Mouse (Mus musculus): ENCODE data around the gene Fank1. TPM values are rescaled to one million over a fixed set of nuclear protein-coding genes. Genes with fewer than 3 reads are reported as not detected.

Gene Fank1
- total and polyA plus RNA-seq, 3 experiments = 0.16 to 0.17 TPM; not detected in 1

DNA sequence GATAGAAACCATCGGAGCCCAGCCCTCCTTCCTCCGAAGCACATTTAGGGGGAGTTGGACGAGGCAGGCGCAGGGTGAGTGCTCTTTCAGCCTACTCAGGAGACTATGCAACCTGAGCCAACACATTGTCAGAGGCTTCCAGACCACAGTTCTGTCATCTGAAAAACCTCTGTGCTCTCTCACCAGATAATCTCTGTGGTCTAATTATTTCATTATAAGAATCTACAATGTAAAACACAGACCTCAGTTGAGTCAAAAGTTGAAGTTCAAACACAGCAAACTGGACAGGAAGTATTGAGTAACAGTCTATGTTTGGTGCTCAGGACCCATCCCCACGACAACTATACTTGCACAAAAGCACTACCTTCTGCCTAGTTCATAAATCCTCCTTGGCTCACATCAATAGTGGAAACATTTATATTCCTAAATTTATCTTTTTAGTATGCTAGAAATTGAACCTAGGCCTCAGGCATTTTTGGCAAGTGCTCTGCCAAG is 18.7 kb upstream of the Fank1 start:
- no peaks in the 10 kb centered on the region for H3K9me3 ChIP-seq (replicated peaks; ENCODE audit: low read length)
- no peak overlapping the region for H3K4me2 ChIP-seq (ENCODE audit: insufficient read depth, low read depth, poor library complexity, severe bottlenecking)
- H3K36me3 ChIP-seq (replicated peaks in 1 of 2; ENCODE audit: control insufficient read depth in 1 of 2, insufficient read depth in 1 of 2, low read length in 1 of 2) = peaks cover 0 to 31% of the 10 kb centered on the region in 2 experiments
- H3K79me2 ChIP-seq (replicated peaks; ENCODE audit: control insufficient read depth, extremely low read depth, insufficient read depth, poor library complexity, severe bottlenecking) = no peaks in the 10 kb centered on the region
- H3K4me1 ChIP-seq (ENCODE audit: control insufficient read depth in 1 of 2, insufficient read depth in 2 of 2) = no peaks in the 10 kb centered on the region
- no peak overlapping the region for H3K4me3 ChIP-seq (replicated peaks in 1 of 3; ENCODE audit: low read depth in 2 of 3, low read length in 2 of 3, poor library complexity in 1 of 3)
- in situ Hi-C loops (cut with MboI; ENCODE audit: low pct_ligation_motif_present, low pct_unique_long_range_greater_than_20kb, low sequenced_read_pairs) = no loop called here
- no peak overlapping the region for H3K9ac ChIP-seq (ENCODE audit: insufficient read depth, low read depth)
- DNase-seq (ENCODE audit: extremely low read depth) = no peak
- H3K27ac ChIP-seq (ENCODE audit: insufficient read depth, low read depth) = no peak overlapping the region
- no peaks in the 10 kb centered on the region for H3K27me3 ChIP-seq (replicated peaks)
- dilution Hi-C loops (cut with MboI; ENCODE audit: extremely low pct_ligation_motif_present, extremely low pct_unique_long_range_greater_than_20kb, low sequenced_read_pairs) = no loop called here
- TF ChIP-seq ZC3H11A (IDR thresholded peaks at IDR 0.05; ENCODE audit: low read depth, low read length) (no peak), SMC3 (IDR thresholded peaks at IDR 0.05; ENCODE audit: low read depth, low read length) (no peak), MAX (IDR thresholded peaks at IDR 0.05; ENCODE audit: low read length) (no peak), BHLHE40 (IDR thresholded peaks at IDR 0.05; ENCODE audit: low read depth, low read length) (no peak)

- dilution Hi-C loops (cut with MboI; ENCODE audit: extremely low pct_ligation_motif_present, extremely low pct_unique_long_range_greater_than_20kb, low sequenced_read_pairs) = no loop called here
Observed at GRCm38 (mm10) chr7:133758716-133759115, 17.9 kb upstream of the Fank1 start.

DNA sequence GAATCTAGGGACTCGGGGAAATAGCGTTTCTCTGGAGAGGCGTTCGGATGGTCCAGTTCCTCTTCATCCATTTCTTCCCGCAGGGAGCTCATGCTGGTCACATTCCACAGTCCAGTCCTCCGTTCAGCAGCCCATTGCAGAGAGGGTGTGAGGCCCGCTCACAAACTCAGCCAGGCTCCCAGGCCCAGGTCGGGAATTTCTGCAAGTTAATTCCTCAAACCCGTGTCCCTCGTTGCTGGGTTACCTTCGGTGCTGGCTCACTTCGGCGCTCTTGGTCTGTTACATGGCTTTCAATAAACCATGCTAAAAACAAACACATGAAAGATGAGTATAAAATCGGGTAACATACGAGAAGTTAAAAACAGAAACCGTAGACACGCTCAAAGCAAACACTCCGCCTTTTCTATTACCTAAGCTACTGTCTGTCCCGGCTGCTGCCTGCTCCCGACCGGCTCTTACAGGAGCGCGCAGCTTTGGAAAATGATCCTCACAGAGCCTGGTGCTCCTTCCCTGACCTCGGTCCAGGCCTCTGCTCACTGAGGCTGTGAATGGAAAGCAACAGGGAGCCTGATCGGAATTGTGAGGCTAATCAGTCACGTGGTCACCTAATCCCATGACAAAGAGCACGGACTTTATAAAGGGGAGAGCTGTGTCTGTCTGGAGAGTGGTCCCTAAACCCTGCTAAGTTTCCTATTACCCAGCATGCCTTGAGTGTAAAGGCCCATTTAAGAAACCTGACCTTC is 16.9 kb upstream of the Fank1 start:
- no peaks in the 10 kb centered on the region for H3K79me2 ChIP-seq (replicated peaks; ENCODE audit: control insufficient read depth, extremely low read depth, insufficient read depth, poor library complexity, severe bottlenecking)
- TF ChIP-seq ZMIZ1 (IDR thresholded peaks at IDR 0.05; ENCODE audit: low read depth, low read length) (no peak), POLR2A (IDR thresholded peaks at IDR 0.05; ENCODE audit: low read depth, low read length) (no peak), ZKSCAN1 (IDR thresholded peaks at IDR 0.05; ENCODE audit: borderline replicate concordance, low read depth, low read length) (no peak), GABPA (IDR thresholded peaks at IDR 0.05; ENCODE audit: insufficient replicate concordance, low read depth, low read length) (no peak), SIN3A (IDR thresholded peaks at IDR 0.05; ENCODE audit: low read length) (no peak), JUND (conservative IDR thresholded peaks at IDR 0.05; ENCODE audit: low read depth, low read length) (no peak), USF2 (conservative IDR thresholded peaks at IDR 0.05; ENCODE audit: low read depth, low read length) (no peak), JUN (IDR thresholded peaks at IDR 0.05; ENCODE audit: insufficient read depth, low read depth, low read length) (no peak), ZC3H11A (IDR thresholded peaks at IDR 0.05; ENCODE audit: low read depth, low read length) (no peak), USF1 (IDR thresholded peaks at IDR 0.05; ENCODE audit: low read depth, low read length) (no peak), SMC3 (IDR thresholded peaks at IDR 0.05; ENCODE audit: low read depth, low read length) (no peak), MAX (IDR thresholded peaks at IDR 0.05; ENCODE audit: low read length) (no peak), IRF4 (IDR thresholded peaks at IDR 0.05; ENCODE audit: low read depth, low read length) (no peak), MYC (IDR thresholded peaks at IDR 0.05; ENCODE audit: low read depth, low read length) (no peak), UBTF (IDR thresholded peaks at IDR 0.05; ENCODE audit: low read depth, low read length) (no peak), TBP (conservative IDR thresholded peaks at IDR 0.05; ENCODE audit: low read depth, low read length) (no peak), E2F4 (IDR thresholded peaks at IDR 0.05; ENCODE audit: insufficient replicate concordance, low read depth, low read length) (no peak), ZNF384 (IDR thresholded peaks at IDR 0.05; ENCODE audit: low read depth, low read length) (no peak)
- in situ Hi-C loops (cut with MboI; ENCODE audit: low pct_ligation_motif_present, low pct_unique_long_range_greater_than_20kb, low sequenced_read_pairs) (no loop called here), dilution Hi-C loops (cut with MboI; ENCODE audit: extremely low pct_ligation_motif_present, extremely low pct_unique_long_range_greater_than_20kb, low sequenced_read_pairs) (no loop called here)
- H3K36me3 ChIP-seq (replicated peaks in 1 of 2; ENCODE audit: control insufficient read depth in 1 of 2, insufficient read depth in 1 of 2, low read length in 1 of 2) = peaks cover 0 to 29% of the 10 kb centered on the region in 2 experiments
- no peak overlapping the region for H3K4me3 ChIP-seq (replicated peaks in 1 of 3; ENCODE audit: low read depth in 2 of 3, low read length in 2 of 3, poor library complexity in 1 of 3)
- no peaks in the 10 kb centered on the region for H3K27me3 ChIP-seq (replicated peaks)
- DNase-seq (ENCODE audit: extremely low read depth) = no peak
- H3K9ac ChIP-seq (ENCODE audit: insufficient read depth, low read depth) = no peak overlapping the region
- no peak overlapping the region for H3K4me2 ChIP-seq (ENCODE audit: insufficient read depth, low read depth, poor library complexity, severe bottlenecking)
- no peaks in the 10 kb centered on the region for H3K4me1 ChIP-seq (ENCODE audit: control insufficient read depth in 1 of 2, insufficient read depth in 2 of 2)
- H3K9me3 ChIP-seq (replicated peaks; ENCODE audit: low read length) = no peaks in the 10 kb centered on the region
- H3K27ac ChIP-seq (ENCODE audit: insufficient read depth, low read depth) = no peak overlapping the region

More at GRCm38 (mm10) chr7:133758716-133759115, 17.9 kb upstream of the Fank1 start:
- Histone ChIP-seq H3K4me1 (ENCODE audit: control insufficient read depth in 1 of 2, insufficient read depth in 2 of 2) (no peaks in the 10 kb centered on the region), H3K27ac (ENCODE audit: insufficient read depth, low read depth) (no peak overlapping the region), H3K9ac (ENCODE audit: insufficient read depth, low read depth) (no peak overlapping the region), H3K4me3 (replicated peaks in 1 of 3; ENCODE audit: low read depth in 2 of 3, low read length in 2 of 3, poor library complexity in 1 of 3) (no peak overlapping the region), H3K79me2 (replicated peaks; ENCODE audit: control insufficient read depth, extremely low read depth, insufficient read depth, poor library complexity, severe bottlenecking) (no peaks in the 10 kb centered on the region), H3K9me3 (replicated peaks; ENCODE audit: low read length) (no peaks in the 10 kb centered on the region), H3K36me3 (replicated peaks in 1 of 2; ENCODE audit: control insufficient read depth in 1 of 2, insufficient read depth in 1 of 2, low read length in 1 of 2) (peaks cover 0 to 31% of the 10 kb centered on the region in 2 experiments), H3K4me2 (ENCODE audit: insufficient read depth, low read depth, poor library complexity, severe bottlenecking) (no peak overlapping the region), H3K27me3 (replicated peaks) (no peaks in the 10 kb centered on the region)
- no peak for DNase-seq (ENCODE audit: extremely low read depth)
- in situ Hi-C loops (cut with MboI; ENCODE audit: low pct_ligation_motif_present, low pct_unique_long_range_greater_than_20kb, low sequenced_read_pairs) = no loop called here
- peak in 1 of 2 experiments; percentile 32; a peak in 1 of 4 replicates for TF ChIP-seq CTCF (conservative IDR thresholded peaks at IDR 0.05 in 1 of 2, IDR thresholded peaks at IDR 0.05 in 1 of 2; ENCODE audit: low read depth in 2 of 2, low read length in 2 of 2)
- peak; percentile 21 for TF ChIP-seq RAD21 (IDR thresholded peaks at IDR 0.05; ENCODE audit: low read depth, low read length)
- no peak for TF ChIP-seq CHD1 (IDR thresholded peaks at IDR 0.05; ENCODE audit: low read depth, low read length)

Data from CH12.LX (cell line).